Mouse (Mus musculus): ENCODE measurements at regions not wholly inside any gene's neighbourhood (a gene's known extent, or its start where the extent isn't known, plus 50 kb on each side); places are given as distances from the start of the nearest gene placed in this dataset.

DNA sequence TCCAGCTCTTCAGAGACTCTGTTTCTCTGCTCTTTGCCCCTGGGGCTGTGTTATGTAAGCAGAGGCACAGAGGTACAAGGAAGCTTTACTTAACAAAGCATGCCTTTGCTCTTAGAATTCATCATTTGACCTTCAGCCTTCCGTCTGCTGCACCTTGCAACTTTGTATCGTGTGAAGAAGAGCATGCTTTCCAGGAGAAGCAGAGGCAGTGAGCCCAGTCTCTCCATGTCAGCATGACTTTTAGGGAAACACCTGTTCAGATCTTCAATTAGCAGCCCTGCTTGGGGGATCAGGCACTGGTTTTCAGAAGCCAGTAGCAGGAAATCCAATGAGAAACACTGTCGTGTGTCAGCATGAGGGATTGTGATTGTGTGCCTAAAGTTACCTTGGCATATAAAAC is 226.7 kb downstream of the Abcc12 start:
- no peak overlapping the region for H3K4me2 ChIP-seq
- H3K36me3 ChIP-seq, result no peaks in the 10 kb centered on the region
- H3K27ac ChIP-seq, result no peak overlapping the region
- H3K27me3 ChIP-seq, result no peaks in the 10 kb centered on the region
- ATAC-seq (ENCODE audit: borderline replicate concordance, extremely low read depth, low FRiP score, low TSS enrichment), result no peak
- no peaks in the 10 kb centered on the region for H3K9me3 ChIP-seq
- no peak overlapping the region for H3K4me3 ChIP-seq
- 72% methylated on average over 3 of the region's 3 CpGs for WGBS
- H3K4me1 ChIP-seq, result no peaks in the 10 kb centered on the region
- no peak overlapping the region for H3K9ac ChIP-seq

DNA sequence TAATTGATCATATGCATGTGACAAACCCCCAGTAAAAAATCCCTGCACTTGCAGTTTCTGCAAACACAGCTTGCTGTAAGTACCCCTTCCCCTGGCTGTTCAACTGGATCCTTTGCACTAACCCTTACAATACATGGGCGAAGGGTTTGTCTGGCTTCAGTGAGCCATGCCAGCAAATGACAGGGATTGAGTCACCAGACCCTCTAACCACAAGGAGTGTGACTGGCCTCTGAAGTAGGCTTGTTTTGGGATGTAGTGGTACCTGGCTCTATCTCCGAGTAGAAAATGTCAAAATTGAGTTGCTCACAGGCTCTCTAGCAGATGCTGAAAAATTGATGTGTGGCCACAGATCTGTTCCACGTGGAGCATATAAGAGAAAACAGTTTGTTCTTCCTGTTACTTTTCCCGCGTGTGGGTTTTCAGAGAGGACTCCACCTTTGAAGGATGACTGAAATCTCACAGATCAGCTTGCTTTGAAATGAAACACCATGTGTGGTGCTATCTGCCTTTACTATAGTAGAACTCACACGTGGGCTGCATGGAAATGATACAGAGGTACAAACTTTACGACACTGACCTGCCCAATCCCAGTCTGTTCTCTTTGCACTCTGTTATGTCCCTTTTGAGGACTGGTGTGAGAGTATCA is 228.8 kb downstream of the Abcc12 start:
- H3K9ac ChIP-seq, result no peak overlapping the region
- WGBS, result 77% methylated on average over 7 of the region's 7 CpGs
- H3K4me1 ChIP-seq, result no peaks in the 10 kb centered on the region
- H3K4me3 ChIP-seq, result no peak overlapping the region
- no peak overlapping the region for H3K27ac ChIP-seq
- no peaks in the 10 kb centered on the region for H3K27me3 ChIP-seq
- H3K4me2 ChIP-seq, result no peak overlapping the region
- no peak for ATAC-seq (ENCODE audit: borderline replicate concordance, extremely low read depth, low FRiP score, low TSS enrichment)
- H3K36me3 ChIP-seq, result no peaks in the 10 kb centered on the region
- H3K9me3 ChIP-seq, result no peaks in the 10 kb centered on the region

DNA sequence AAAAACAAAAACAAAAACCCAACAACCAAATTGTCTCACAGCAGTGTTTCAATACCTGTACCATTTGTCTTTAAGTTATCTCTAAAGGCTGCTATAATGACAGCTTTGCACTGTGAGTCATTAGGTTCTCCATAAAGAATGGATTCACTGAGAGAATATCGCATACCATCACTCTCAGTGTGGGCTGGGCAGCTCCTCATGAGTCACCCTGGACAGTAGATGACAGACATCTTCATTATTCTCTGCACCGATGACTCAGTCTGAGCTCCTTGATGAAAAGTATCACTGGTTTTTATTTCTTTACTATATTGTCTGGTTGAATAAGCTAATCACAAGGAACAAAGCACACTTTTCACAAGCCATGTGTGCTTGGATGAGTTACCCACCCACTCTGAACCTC is 230.4 kb downstream of the Abcc12 start:
- Histone ChIP-seq H3K4me2 (no peak overlapping the region), H3K36me3 (no peaks in the 10 kb centered on the region), H3K9me3 (no peaks in the 10 kb centered on the region), H3K27me3 (no peaks in the 10 kb centered on the region), H3K9ac (no peak overlapping the region), H3K4me1 (no peaks in the 10 kb centered on the region), H3K27ac (no peak overlapping the region), H3K4me3 (no peak overlapping the region)
- no peak for ATAC-seq (ENCODE audit: borderline replicate concordance, extremely low read depth, low FRiP score, low TSS enrichment)
- WGBS, result 71% methylated on average over 2 of the region's 2 CpGs

- Histone ChIP-seq H3K9ac (no peak overlapping the region), H3K4me2 (no peak overlapping the region), H3K4me1 (0 out of 2 replicates have a peak, but pooled peaks cover 10% of the 10 kb centered on the region), H3K9me3 (no peaks in the 10 kb centered on the region), H3K27me3 (no peaks in the 10 kb centered on the region), H3K4me3 (no peak overlapping the region), H3K36me3 (no peaks in the 10 kb centered on the region), H3K27ac (peak overlapping the region; percentile 39; the same call in 1 of the 2 replicates)
- ATAC-seq (ENCODE audit: borderline replicate concordance, extremely low read depth, low FRiP score, low TSS enrichment), result peak; percentile 89; the same call in 1 of the 2 replicates
- 35% methylated on average over 8 of the region's 8 CpGs for WGBS
Measured at GRCm38 (mm10) chr8:86342016-86342684, 238.3 kb downstream of the Abcc12 start.

- 87% methylated on average over 18 of the region's 18 CpGs for WGBS
- no peaks in the 10 kb centered on the region for H3K9me3 ChIP-seq
- no peak for ATAC-seq (ENCODE audit: borderline replicate concordance, extremely low read depth, low FRiP score, low TSS enrichment)
Measured at GRCm38 (mm10) chr8:86338574-86339264, 241.8 kb downstream of the Abcc12 start.

DNA sequence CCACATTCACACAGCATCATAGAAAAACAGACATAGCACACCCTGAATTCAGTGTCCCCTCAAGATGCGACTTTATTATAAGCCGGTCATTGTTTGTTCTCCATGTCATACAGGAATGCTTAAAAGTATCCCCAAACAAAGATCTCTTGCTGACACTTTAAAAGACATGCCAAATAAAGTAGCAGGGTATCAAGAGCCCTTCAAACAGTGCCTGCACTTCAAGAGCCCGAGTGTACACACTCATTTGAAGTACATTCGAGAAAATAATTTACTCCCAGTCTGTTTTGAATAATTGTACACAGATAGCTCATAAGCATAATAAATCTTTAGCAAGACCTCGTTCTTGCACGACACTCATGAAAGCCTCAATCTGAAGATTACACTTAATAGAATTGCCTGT is 249.1 kb downstream of the Abcc12 start:
- Histone ChIP-seq H3K4me3 (no peak overlapping the region), H3K27ac (no peak overlapping the region), H3K9ac (no peak overlapping the region), H3K4me2 (no peak overlapping the region), H3K27me3 (no peaks in the 10 kb centered on the region), H3K9me3 (no peaks in the 10 kb centered on the region), H3K36me3 (no peaks in the 10 kb centered on the region), H3K4me1 (no peaks in the 10 kb centered on the region)
- 39% methylated on average over 6 of the region's 6 CpGs for WGBS
- no peak for ATAC-seq (ENCODE audit: borderline replicate concordance, extremely low read depth, low FRiP score, low TSS enrichment)

More at GRCm38 (mm10) chr8:86338574-86339264, 241.8 kb downstream of the Abcc12 start:
- no peaks in the 10 kb centered on the region for H3K36me3 ChIP-seq
- no peak overlapping the region for H3K27ac ChIP-seq
- H3K4me3 ChIP-seq, result no peak overlapping the region
- H3K9ac ChIP-seq, result no peak overlapping the region
- H3K4me1 ChIP-seq, result 0 out of 2 replicates have a peak, but pooled peaks cover 10% of the 10 kb centered on the region
- no peaks in the 10 kb centered on the region for H3K27me3 ChIP-seq
- no peak overlapping the region for H3K4me2 ChIP-seq

DNA sequence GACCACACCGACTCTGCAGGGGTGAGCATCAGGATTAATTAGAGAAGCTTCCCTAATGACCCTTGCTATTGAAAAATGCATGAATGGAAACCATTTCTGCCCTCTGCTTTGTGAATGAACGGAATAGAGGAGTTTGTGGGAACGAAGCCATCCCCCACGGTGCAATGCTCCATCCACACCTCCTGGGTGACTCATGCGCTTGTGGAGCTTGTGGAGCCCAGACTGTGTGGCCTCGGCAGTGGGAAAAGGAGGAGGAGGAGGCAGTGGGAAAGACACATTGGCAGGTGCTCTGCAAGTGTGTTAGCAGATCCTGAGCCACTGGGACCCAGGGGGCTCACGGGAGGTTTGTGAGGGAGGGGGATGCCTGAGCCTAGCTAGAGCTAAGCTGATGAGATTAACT is 251.9 kb downstream of the Abcc12 start:
- Histone ChIP-seq H3K4me1 (no peaks in the 10 kb centered on the region), H3K4me2 (no peak overlapping the region), H3K36me3 (no peaks in the 10 kb centered on the region), H3K9me3 (no peaks in the 10 kb centered on the region), H3K9ac (no peak overlapping the region), H3K27ac (no peak overlapping the region), H3K27me3 (no peaks in the 10 kb centered on the region), H3K4me3 (no peak overlapping the region)
- ATAC-seq (ENCODE audit: borderline replicate concordance, extremely low read depth, low FRiP score, low TSS enrichment), result no peak
- 69% methylated on average over 7 of the region's 7 CpGs for WGBS

DNA sequence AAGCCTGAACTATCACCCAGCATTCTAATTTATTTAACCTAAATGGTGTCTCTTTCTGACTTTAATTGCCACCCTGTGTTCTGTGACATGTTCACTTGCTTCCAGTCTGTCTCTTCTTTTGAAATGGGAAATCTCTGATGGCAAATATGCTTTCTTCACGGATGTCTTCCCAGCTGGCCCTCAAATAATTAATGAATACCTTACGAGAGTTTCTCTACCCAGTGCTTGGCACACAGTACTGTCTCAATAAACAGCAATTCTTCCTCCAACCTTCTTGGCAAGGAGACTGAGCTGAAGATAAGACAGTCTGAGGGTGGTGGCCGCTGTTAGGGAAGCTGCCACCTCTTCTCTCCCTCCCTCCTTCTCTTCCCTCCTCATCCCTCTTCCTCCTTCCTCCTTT is 252.5 kb downstream of the Abcc12 start:
- no peak overlapping the region for H3K4me2 ChIP-seq
- no peaks in the 10 kb centered on the region for H3K27me3 ChIP-seq
- H3K9me3 ChIP-seq, result no peaks in the 10 kb centered on the region
- H3K9ac ChIP-seq, result no peak overlapping the region
- H3K4me1 ChIP-seq, result no peaks in the 10 kb centered on the region
- WGBS, result 68% methylated on average over 3 of the region's 3 CpGs
- H3K27ac ChIP-seq, result no peak overlapping the region
- no peak for ATAC-seq (ENCODE audit: borderline replicate concordance, extremely low read depth, low FRiP score, low TSS enrichment)
- H3K4me3 ChIP-seq, result no peak overlapping the region
- H3K36me3 ChIP-seq, result no peaks in the 10 kb centered on the region

- no peaks in the 10 kb centered on the region for H3K4me1 ChIP-seq
- H3K27me3 ChIP-seq, result no peaks in the 10 kb centered on the region
- no peak overlapping the region for H3K4me3 ChIP-seq
- 67% methylated on average over 7 of the region's 7 CpGs for WGBS
- H3K9me3 ChIP-seq, result no peaks in the 10 kb centered on the region
- no peak overlapping the region for H3K27ac ChIP-seq
- no peaks in the 10 kb centered on the region for H3K36me3 ChIP-seq
- no peak overlapping the region for H3K4me2 ChIP-seq
- ATAC-seq (ENCODE audit: borderline replicate concordance, extremely low read depth, low FRiP score, low TSS enrichment), result no peak
- H3K9ac ChIP-seq, result no peak overlapping the region
Measured at GRCm38 (mm10) chr8:86325040-86325439, 255.4 kb downstream of the Abcc12 start.

- Histone ChIP-seq H3K9me3 (no peaks in the 10 kb centered on the region), H3K27ac (no peak overlapping the region), H3K4me2 (no peak overlapping the region), H3K4me3 (no peak overlapping the region), H3K4me1 (no peaks in the 10 kb centered on the region), H3K27me3 (no peaks in the 10 kb centered on the region), H3K9ac (no peak overlapping the region), H3K36me3 (no peaks in the 10 kb centered on the region)
- ATAC-seq (ENCODE audit: borderline replicate concordance, extremely low read depth, low FRiP score, low TSS enrichment), result no peak
- 54% methylated on average over 4 of the region's 4 CpGs for WGBS
Measured at GRCm38 (mm10) chr8:86324542-86324941, 255.9 kb downstream of the Abcc12 start.

GRCm38 (mm10) chr8:86323823-86324222 is 256.7 kb downstream of the Abcc12 start:
- Histone ChIP-seq H3K9ac (no peak overlapping the region), H3K9me3 (no peaks in the 10 kb centered on the region), H3K4me2 (no peak overlapping the region), H3K4me1 (no peaks in the 10 kb centered on the region), H3K27ac (no peak overlapping the region), H3K4me3 (no peak overlapping the region), H3K36me3 (no peaks in the 10 kb centered on the region), H3K27me3 (no peaks in the 10 kb centered on the region)
- 38% methylated on average over 2 of the region's 2 CpGs for WGBS
- no peak for ATAC-seq (ENCODE audit: borderline replicate concordance, extremely low read depth, low FRiP score, low TSS enrichment)

- Histone ChIP-seq H3K4me2 (no peak overlapping the region), H3K9ac (no peak overlapping the region), H3K4me3 (no peak overlapping the region), H3K27ac (no peak overlapping the region), H3K36me3 (no peaks in the 10 kb centered on the region), H3K9me3 (no peaks in the 10 kb centered on the region), H3K27me3 (no peaks in the 10 kb centered on the region), H3K4me1 (no peaks in the 10 kb centered on the region)
- 81% methylated on average over 1 of the region's 1 CpGs for WGBS
- no peak for ATAC-seq (ENCODE audit: borderline replicate concordance, extremely low read depth, low FRiP score, low TSS enrichment)
Measured at GRCm38 (mm10) chr8:86322494-86322893, 258.0 kb downstream of the Abcc12 start.

Measured in lung, embryonic 15.5 days (tissue).